Mouse (Mus musculus) midbrain, embryonic 14.5 days (tissue): Measurements from ENCODE around the gene Gmnn. TPM values are rescaled to one million over a fixed set of nuclear protein-coding genes. Genes with fewer than 3 reads are reported as not detected.
"Not testable (repeated sequence)": the region's sequence is repeated elsewhere in the genome, so short reads cannot be mapped to it uniquely, and the experiment has no call there.

Experiments used
- ATAC-seq: fragments of 200-750 bp; cut with Nextera tagmentation; 2 replicates; pipeline ENCODE4 v1.8.0; 2017; ENCODE audit warnings: moderate number of reproducible peaks, moderate library complexity; ENCODE audit not compliant: low FRiP score, low TSS enrichment
- DNase-seq: peaks from one replicate; pipeline ENCODE4 v3.0.0-alpha.2; 2015
- H3K27ac ChIP-seq: fragments of 300-500 bp; sonication (generic); replicated peaks from 2 replicates; pipeline ENCODE4 v1.5.1; 2014; ENCODE audit warnings: mild to moderate bottlenecking, low read depth, low read length, moderate library complexity
- H3K27me3 ChIP-seq: fragments of 300-500 bp; sonication (generic); 2 replicates; pipeline ENCODE4 v1.6.1; 2014; ENCODE audit warnings: low read length, control low read depth, mixed read lengths; ENCODE audit not compliant: control insufficient read depth, insufficient read depth
- H3K36me3 ChIP-seq: fragments of 300-500 bp; sonication (generic); 2 replicates; pipeline ENCODE4 v1.6.1; 2014; ENCODE audit warnings: low read length, control low read depth; ENCODE audit not compliant: control insufficient read depth, insufficient read depth
- H3K4me1 ChIP-seq: fragments of 300-500 bp; sonication (generic); 2 replicates; pipeline ENCODE4 v1.6.1; 2014; ENCODE audit warnings: mild to moderate bottlenecking, antibody characterized with exemption, low read length, control low read depth; ENCODE audit not compliant: control insufficient read depth, insufficient read depth
- H3K4me2 ChIP-seq: fragments of 300-500 bp; sonication (generic); 2 replicates; pipeline ENCODE4 v1.6.1; 2014; ENCODE audit warnings: mild to moderate bottlenecking, low read length, moderate library complexity
- H3K4me3 ChIP-seq: fragments of 300-500 bp; sonication (generic); replicated peaks from 2 replicates; pipeline ENCODE4 v1.5.1; 2014; ENCODE audit warnings: low read depth, low read length
- H3K9ac ChIP-seq: fragments of 300-500 bp; sonication (generic); replicated peaks from 2 replicates; pipeline ENCODE4 v1.6.1; 2014; ENCODE audit warnings: mild to moderate bottlenecking, low read length, moderate library complexity
- H3K9me3 ChIP-seq: fragments of 300-500 bp; sonication (generic); 2 replicates; pipeline ENCODE4 v1.6.1; 2016; ENCODE audit warnings: low read length, control low read depth, mixed read lengths; ENCODE audit not compliant: control insufficient read depth
- WGBS: fragments of 180-500 bp; shearing (Covaris S2); extraction: QIAGEN DNeasy Blood & Tissue Kit; methylation state at CpG from one replicate; pipeline ENCODE4 v1.1.7; 2014; 5-methylcytosine and 5-hydroxymethylcytosine counted together
- polyA plus RNA-seq: library from polyadenylated mRNA; unstranded; fragments of >200 nt; fragmentation: Nextera tagmentation; extraction: Ambion mirVana; gene quantifications from 2 replicates; pipeline ENCODE4 v1.2.1, GENCODE M21; 2014

Gmnn gene
- polyA plus RNA-seq, 1 experiment from 2014 or later: 24.1 TPM

- Histone ChIP-seq H3K9ac (no peak overlapping the region), H3K4me2 (no peak overlapping the region), H3K27me3 (no peaks in the 10 kb centered on the region), H3K9me3 (no peaks in the 10 kb centered on the region), H3K4me3 (no peak overlapping the region), H3K4me1 (no peaks in the 10 kb centered on the region), H3K36me3 (no peaks in the 10 kb centered on the region), H3K27ac (no peak overlapping the region)
- WGBS: 43% methylated on average over 7 of the region's 7 CpGs
- peak; percentile 83 for DNase-seq
- no peak for ATAC-seq
Observed at GRCm38 (mm10) chr13:24776146-24776844, 14.6 kb upstream of the Gmnn start.

- H3K27me3 ChIP-seq: not testable (repeated sequence)
Observed at GRCm38 (mm10) chr13:24771482-24771881, 9.8 kb upstream of the Gmnn start.

DNA sequence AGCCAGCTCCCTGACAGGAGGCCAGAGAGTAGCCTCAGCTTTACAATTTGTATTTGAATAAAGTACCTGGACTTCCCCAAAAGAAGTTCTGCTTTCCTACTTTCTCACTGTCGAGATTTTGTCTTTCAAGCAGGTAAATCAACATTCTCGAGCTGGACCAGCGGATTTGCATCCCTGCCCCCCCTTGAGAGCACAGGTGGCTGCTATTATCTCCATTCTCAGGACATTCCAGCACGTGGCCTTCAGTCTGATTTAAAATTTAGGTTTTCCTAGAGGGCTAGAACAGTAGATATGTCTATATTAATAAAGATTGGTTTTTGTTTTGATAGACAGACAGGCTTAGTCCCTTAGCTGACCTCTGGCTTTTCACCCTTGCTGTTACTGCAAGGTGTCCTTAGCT lies 6.1 kb upstream of the Gmnn start:
- not testable (repeated sequence) for H3K4me2 ChIP-seq, H3K27ac ChIP-seq, H3K9me3 ChIP-seq, DNase-seq, H3K36me3 ChIP-seq, H3K4me1 ChIP-seq, H3K4me3 ChIP-seq, H3K27me3 ChIP-seq, H3K9ac ChIP-seq, ATAC-seq
- 76% methylated on average over 4 of the region's 4 CpGs for WGBS

More at GRCm38 (mm10) chr13:24771482-24771881, 9.8 kb upstream of the Gmnn start:
- WGBS: 94% methylated on average over 10 of the region's 10 CpGs
- H3K4me3 ChIP-seq, H3K9ac ChIP-seq, H3K36me3 ChIP-seq, DNase-seq, ATAC-seq, H3K4me1 ChIP-seq, H3K4me2 ChIP-seq, H3K27ac ChIP-seq, H3K9me3 ChIP-seq: not testable (repeated sequence)

DNA sequence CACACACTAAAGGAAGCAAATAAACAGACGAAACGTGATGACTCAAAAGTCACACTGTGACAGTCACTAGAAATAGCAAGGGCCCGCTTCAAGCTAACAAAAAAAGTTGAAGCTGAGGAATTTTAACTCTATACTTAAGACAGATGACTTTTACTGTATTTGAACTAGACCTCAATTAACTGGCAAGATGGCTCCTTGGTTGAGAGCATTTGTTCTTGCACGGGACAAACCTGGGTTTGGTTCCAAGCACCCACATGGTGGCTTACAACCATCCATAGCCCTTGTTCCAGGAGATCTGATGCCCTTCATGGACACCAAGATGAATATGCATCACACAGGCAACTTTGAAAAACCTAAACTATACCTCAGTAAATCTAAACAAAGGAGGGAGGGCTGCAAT lies 531 bp upstream of the Gmnn start:
- peak; percentile 22; the same call in 1 of the 2 replicates for ATAC-seq
- Histone ChIP-seq H3K36me3 (no peaks in the 10 kb centered on the region), H3K27me3 (no peaks in the 10 kb centered on the region), H3K4me2 (peak overlapping the region; percentile 73), H3K9me3 (no peaks in the 10 kb centered on the region), H3K27ac (no peak overlapping the region), H3K4me1 (0 out of 2 replicates have a peak, but pooled peaks cover 3% of the 10 kb centered on the region), H3K4me3 (peak overlapping the region; percentile 98), H3K9ac (no peak overlapping the region)
- 42% methylated on average over 4 of the region's 4 CpGs for WGBS
- DNase-seq: no peak

GRCm38 (mm10) chr13:24761083-24761402 lies 680 bp downstream of the Gmnn start:
- Histone ChIP-seq H3K4me3 (peak overlapping the region; percentile 98), H3K36me3 (no peaks in the 10 kb centered on the region), H3K9me3 (no peaks in the 10 kb centered on the region), H3K27me3 (no peaks in the 10 kb centered on the region), H3K4me2 (peak overlapping the region; percentile 73), H3K9ac (0 out of 2 replicates have a peak overlapping the region, but pooled peaks have one; percentile 54), H3K27ac (no peak overlapping the region), H3K4me1 (0 out of 2 replicates have a peak, but pooled peaks cover 3% of the 10 kb centered on the region)
- peak; percentile 26; the same call in 1 of the 2 replicates for ATAC-seq
- 6% methylated on average over 10 of the region's 10 CpGs for WGBS
- DNase-seq: no peak

DNA sequence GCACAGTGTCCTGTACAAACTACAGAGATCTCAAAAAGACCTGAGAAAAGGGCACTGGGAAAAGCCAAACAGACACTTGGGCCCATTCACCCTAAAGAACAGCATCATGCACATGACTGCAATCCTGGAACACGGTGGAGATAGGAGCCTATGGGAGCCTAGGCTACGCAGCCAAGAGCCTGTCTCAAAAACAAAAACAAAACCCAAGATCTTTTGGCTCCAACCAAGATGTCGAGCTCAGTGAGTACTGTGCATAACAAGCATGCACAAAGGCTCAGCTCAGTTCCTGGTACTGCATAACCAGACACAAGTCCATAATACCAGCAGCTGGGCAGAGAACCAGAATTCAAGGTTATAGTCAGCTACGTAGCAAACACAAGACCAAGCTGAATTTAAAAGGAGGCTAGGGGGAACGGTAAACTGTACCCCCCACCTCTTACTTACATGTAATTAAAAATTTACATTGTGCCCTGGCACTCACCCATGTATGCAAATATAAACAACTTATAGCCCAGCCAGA lies 1.3 kb downstream of the Gmnn start:
- WGBS: 69% methylated on average over 5 of the region's 5 CpGs
- no peak for DNase-seq
- Histone ChIP-seq H3K27ac (no peak overlapping the region), H3K36me3 (no peaks in the 10 kb centered on the region), H3K27me3 (no peaks in the 10 kb centered on the region), H3K4me2 (peak overlapping the region; percentile 73), H3K4me3 (no peak overlapping the region), H3K9ac (no peak overlapping the region), H3K4me1 (0 out of 2 replicates have a peak, but pooled peaks cover 3% of the 10 kb centered on the region), H3K9me3 (no peaks in the 10 kb centered on the region)
- ATAC-seq: no peak

DNA sequence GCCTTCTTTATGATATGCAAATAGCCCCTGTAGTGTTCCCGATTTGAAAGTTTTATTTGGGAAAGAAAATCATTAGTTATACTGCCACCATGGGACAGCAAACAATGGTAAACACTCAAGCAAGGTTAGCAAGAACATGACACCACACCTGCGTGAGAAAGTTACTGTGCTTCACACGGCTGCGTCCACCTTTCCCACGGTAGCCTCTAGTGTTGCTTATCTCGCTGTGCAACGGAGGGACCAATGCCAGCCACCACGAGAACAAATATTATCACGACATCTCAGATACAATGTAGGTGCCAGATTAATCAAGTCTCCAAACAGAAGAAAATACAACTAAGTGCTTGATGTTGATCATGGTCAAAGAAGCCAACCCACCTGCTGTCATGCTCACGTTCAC lies 2.3 kb downstream of the Gmnn start:
- WGBS: 96% methylated on average over 10 of the region's 10 CpGs
- no peaks in the 10 kb centered on the region for H3K27me3 ChIP-seq
- no peak overlapping the region for H3K27ac ChIP-seq
- DNase-seq (no peak), ATAC-seq (no peak)
- H3K4me1 ChIP-seq: 0 out of 2 replicates have a peak, but pooled peaks cover 3% of the 10 kb centered on the region
- H3K36me3 ChIP-seq: no peaks in the 10 kb centered on the region
- no peaks in the 10 kb centered on the region for H3K9me3 ChIP-seq
- H3K4me2 ChIP-seq: no peak overlapping the region
- H3K4me3 ChIP-seq: no peak overlapping the region
- no peak overlapping the region for H3K9ac ChIP-seq

- no peak overlapping the region for H3K4me3 ChIP-seq
- H3K4me2 ChIP-seq: no peak overlapping the region
- H3K27me3 ChIP-seq: no peaks in the 10 kb centered on the region
- no peaks in the 10 kb centered on the region for H3K36me3 ChIP-seq
- H3K4me1 ChIP-seq: 0 out of 2 replicates have a peak, but pooled peaks cover 3% of the 10 kb centered on the region
- H3K9me3 ChIP-seq: no peaks in the 10 kb centered on the region
- no peak overlapping the region for H3K9ac ChIP-seq
- no peak overlapping the region for H3K27ac ChIP-seq
- no peak for ATAC-seq
- no peak for DNase-seq
- WGBS: 94% methylated on average over 12 of the region's 12 CpGs
Observed at GRCm38 (mm10) chr13:24757820-24758564, 3.7 kb downstream of the Gmnn start.
